Mouse (Mus musculus): ENCODE data around the gene Rnf185. TPM values are rescaled to one million over a fixed set of nuclear protein-coding genes. Genes with fewer than 3 reads are reported as not detected.

The Rnf185 gene
- polyA plus RNA-seq, 1 experiment from 2014 or later = 7.5 TPM

GRCm38 (mm10) chr11:3444875-3445274 is 7.3 kb downstream of the Rnf185 start:
- ATAC-seq (ENCODE audit: insufficient read depth) = no peak

GRCm38 (mm10) chr11:3443091-3443490 is 9.1 kb downstream of the Rnf185 start:
- 71% methylated on average over 2 of the region's 2 CpGs for WGBS (ENCODE audit: insufficient replicate concordance)
- Histone ChIP-seq H3K9ac (no peak overlapping the region), H3K4me2 (no peak overlapping the region), H3K27me3 (no peaks in the 10 kb centered on the region), H3K4me1 (replicated peaks) (no peaks in the 10 kb centered on the region), H3K36me3 (replicated peaks) (no peaks in the 10 kb centered on the region), H3K9me3 (replicated peaks) (no peaks in the 10 kb centered on the region), H3K4me3 (replicated peaks) (no peak overlapping the region), H3K27ac (replicated peaks) (no peak overlapping the region)
- ATAC-seq (ENCODE audit: insufficient read depth) = no peak

More at GRCm38 (mm10) chr11:3444875-3445274, 7.3 kb downstream of the Rnf185 start:
- Histone ChIP-seq H3K9ac (no peak overlapping the region), H3K4me3 (replicated peaks) (no peak overlapping the region), H3K4me1 (replicated peaks) (no peaks in the 10 kb centered on the region), H3K4me2 (no peak overlapping the region), H3K9me3 (replicated peaks) (no peaks in the 10 kb centered on the region), H3K36me3 (replicated peaks) (no peaks in the 10 kb centered on the region), H3K27ac (replicated peaks) (no peak overlapping the region), H3K27me3 (no peaks in the 10 kb centered on the region)
- 35% methylated on average over 8 of the region's 8 CpGs for WGBS (ENCODE audit: insufficient replicate concordance)

- ATAC-seq (ENCODE audit: insufficient read depth) = no peak
- 45% methylated on average over 4 of the region's 4 CpGs for WGBS (ENCODE audit: insufficient replicate concordance)
- H3K9me3 ChIP-seq (replicated peaks) = no peaks in the 10 kb centered on the region
These were observed 9.5 kb downstream of the Rnf185 start for GRCm38 (mm10) chr11:3442677-3443076.

GRCm38 (mm10) chr11:3441696-3442443 is 10.3 kb downstream of the Rnf185 start:
- Histone ChIP-seq H3K27me3 (no peaks in the 10 kb centered on the region), H3K9ac (no peak overlapping the region), H3K4me2 (no peak overlapping the region), H3K4me1 (replicated peaks) (no peaks in the 10 kb centered on the region), H3K27ac (replicated peaks) (no peak overlapping the region), H3K9me3 (replicated peaks) (no peaks in the 10 kb centered on the region), H3K4me3 (replicated peaks) (no peak overlapping the region), H3K36me3 (replicated peaks) (no peaks in the 10 kb centered on the region)
- ATAC-seq (ENCODE audit: insufficient read depth) = no peak

More at GRCm38 (mm10) chr11:3442677-3443076, 9.5 kb downstream of the Rnf185 start:
- Histone ChIP-seq H3K36me3 (replicated peaks) (no peaks in the 10 kb centered on the region), H3K4me3 (replicated peaks) (no peak overlapping the region), H3K9ac (no peak overlapping the region), H3K4me1 (replicated peaks) (no peaks in the 10 kb centered on the region), H3K4me2 (no peak overlapping the region), H3K27me3 (no peaks in the 10 kb centered on the region), H3K27ac (replicated peaks) (no peak overlapping the region)

- WGBS (ENCODE audit: insufficient replicate concordance) = 57% methylated on average over 1 of the region's 1 CpGs
- Histone ChIP-seq H3K4me1 (replicated peaks) (no peaks in the 10 kb centered on the region), H3K4me3 (replicated peaks) (no peak overlapping the region)
These were observed 14.5 kb downstream of the Rnf185 start for GRCm38 (mm10) chr11:3437621-3438020.

GRCm38 (mm10) chr11:3433809-3434208 is 18.4 kb downstream of the Rnf185 start:
- no peaks in the 10 kb centered on the region for H3K9me3 ChIP-seq (replicated peaks)
- no peaks in the 10 kb centered on the region for H3K27me3 ChIP-seq
- H3K36me3 ChIP-seq (replicated peaks) = no peaks in the 10 kb centered on the region
- no peak overlapping the region for H3K27ac ChIP-seq (replicated peaks)
- ATAC-seq (ENCODE audit: insufficient read depth) = no peak
- no peak overlapping the region for H3K4me2 ChIP-seq
- H3K4me3 ChIP-seq (replicated peaks) = no peak overlapping the region
- H3K9ac ChIP-seq = no peak overlapping the region
- H3K4me1 ChIP-seq (replicated peaks) = peaks cover 3% of the 10 kb centered on the region; the same call in 1 of the 2 replicates
- WGBS (ENCODE audit: insufficient replicate concordance) = 69% methylated on average over 4 of the region's 4 CpGs

More at GRCm38 (mm10) chr11:3437621-3438020, 14.5 kb downstream of the Rnf185 start:
- Histone ChIP-seq H3K27me3 (no peaks in the 10 kb centered on the region), H3K36me3 (replicated peaks) (no peaks in the 10 kb centered on the region), H3K9ac (no peak overlapping the region), H3K27ac (replicated peaks) (no peak overlapping the region), H3K4me2 (no peak overlapping the region), H3K9me3 (replicated peaks) (no peaks in the 10 kb centered on the region)
- ATAC-seq (ENCODE audit: insufficient read depth) = no peak

GRCm38 (mm10) chr11:3431976-3432603 is 20.1 kb downstream of the Rnf185 start:
- H3K27ac ChIP-seq (replicated peaks) = no peak overlapping the region
- H3K4me1 ChIP-seq (replicated peaks) = peaks cover 6% of the 10 kb centered on the region; the same call in 1 of the 2 replicates
- no peaks in the 10 kb centered on the region for H3K36me3 ChIP-seq (replicated peaks)
- ATAC-seq (ENCODE audit: insufficient read depth) = no peak
- no peak overlapping the region for H3K4me2 ChIP-seq
- H3K9me3 ChIP-seq (replicated peaks) = no peaks in the 10 kb centered on the region
- H3K9ac ChIP-seq = no peak overlapping the region
- no peaks in the 10 kb centered on the region for H3K27me3 ChIP-seq
- 65% methylated on average over 6 of the region's 6 CpGs for WGBS (ENCODE audit: insufficient replicate concordance)
- H3K4me3 ChIP-seq (replicated peaks) = no peak overlapping the region

- ATAC-seq (ENCODE audit: insufficient read depth) = no peak
- Histone ChIP-seq H3K4me2 (no peak overlapping the region), H3K27me3 (no peaks in the 10 kb centered on the region), H3K4me3 (replicated peaks) (no peak overlapping the region), H3K9me3 (replicated peaks) (no peaks in the 10 kb centered on the region), H3K36me3 (replicated peaks) (no peaks in the 10 kb centered on the region), H3K4me1 (replicated peaks) (peaks cover 6% of the 10 kb centered on the region; the same call in 1 of the 2 replicates), H3K27ac (replicated peaks) (no peak overlapping the region), H3K9ac (no peak overlapping the region)
- 66% methylated on average over 3 of the region's 3 CpGs for WGBS (ENCODE audit: insufficient replicate concordance)
These were observed 20.6 kb downstream of the Rnf185 start for GRCm38 (mm10) chr11:3431515-3431914.

- 65% methylated on average over 7 of the region's 7 CpGs for WGBS (ENCODE audit: insufficient replicate concordance)
These were observed 23.5 kb downstream of the Rnf185 start for GRCm38 (mm10) chr11:3428632-3429031.

GRCm38 (mm10) chr11:3427697-3428230 is 24.4 kb downstream of the Rnf185 start:
- Histone ChIP-seq H3K9ac (no peak overlapping the region), H3K4me2 (no peak overlapping the region), H3K27me3 (no peaks in the 10 kb centered on the region), H3K27ac (replicated peaks) (no peak overlapping the region), H3K4me1 (replicated peaks) (peaks cover 6% of the 10 kb centered on the region; the same call in 1 of the 2 replicates), H3K36me3 (replicated peaks) (peaks cover 12% of the 10 kb centered on the region), H3K9me3 (replicated peaks) (no peaks in the 10 kb centered on the region), H3K4me3 (replicated peaks) (no peak overlapping the region)
- ATAC-seq (ENCODE audit: insufficient read depth) = no peak
- 63% methylated on average over 3 of the region's 3 CpGs for WGBS (ENCODE audit: insufficient replicate concordance)

More at GRCm38 (mm10) chr11:3428632-3429031, 23.5 kb downstream of the Rnf185 start:
- Histone ChIP-seq H3K4me1 (replicated peaks) (peaks cover 6% of the 10 kb centered on the region; the same call in 1 of the 2 replicates), H3K36me3 (replicated peaks) (peaks cover 11% of the 10 kb centered on the region), H3K9ac (no peak overlapping the region), H3K27me3 (no peaks in the 10 kb centered on the region), H3K9me3 (replicated peaks) (no peaks in the 10 kb centered on the region), H3K4me2 (no peak overlapping the region), H3K4me3 (replicated peaks) (no peak overlapping the region), H3K27ac (replicated peaks) (no peak overlapping the region)
- ATAC-seq (ENCODE audit: insufficient read depth) = no peak

- peaks cover 8% of the 10 kb centered on the region; the same call in 1 of the 2 replicates for H3K4me1 ChIP-seq (replicated peaks)
- no peaks in the 10 kb centered on the region for H3K9me3 ChIP-seq (replicated peaks)
- no peak overlapping the region for H3K9ac ChIP-seq
- H3K36me3 ChIP-seq (replicated peaks) = peaks cover 18% of the 10 kb centered on the region
- 58% methylated on average over 4 of the region's 4 CpGs for WGBS (ENCODE audit: insufficient replicate concordance)
- H3K27me3 ChIP-seq = no peaks in the 10 kb centered on the region
- no peak overlapping the region for H3K4me3 ChIP-seq (replicated peaks)
- no peak for ATAC-seq (ENCODE audit: insufficient read depth)
- no peak overlapping the region for H3K27ac ChIP-seq (replicated peaks)
- H3K4me2 ChIP-seq = no peak overlapping the region
These were observed 29.9 kb downstream of the Rnf185 start for GRCm38 (mm10) chr11:3422242-3422641.

Data from liver, embryonic 15.5 days (tissue).